Mouse (Mus musculus) layer of hippocampus, adult 11-12 months (tissue): ENCODE measurements around the gene Cnnm4.

Experiments
- DNase-seq: peaks from one replicate; pipeline ENCODE4 v3.0.0; 2022; ENCODE audit warnings: low spot score

Gene Cnnm4

GRCm38 (mm10) chr1:36542925-36543324 lies 71.5 kb downstream of the Cnnm4 start:
- no peak for DNase-seq

DNA sequence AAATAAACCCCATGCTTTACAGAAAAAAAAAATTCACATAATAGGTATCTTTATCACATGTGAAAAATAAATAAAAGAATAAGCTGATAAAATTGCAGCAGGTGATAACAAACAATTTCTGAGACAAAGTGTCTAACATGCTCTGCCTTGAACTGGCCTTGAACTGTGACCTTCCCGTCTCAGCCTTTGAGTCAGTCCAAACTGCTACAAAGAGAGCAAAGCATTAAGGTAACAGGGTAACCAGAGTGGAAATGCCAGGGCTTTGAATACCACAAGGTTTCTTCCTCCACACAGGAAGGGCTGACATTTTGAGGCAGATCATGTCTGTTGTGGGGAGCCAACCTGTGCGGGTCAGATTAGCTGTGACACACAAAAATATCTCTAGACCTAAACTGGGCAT lies 74.0 kb downstream of the Cnnm4 start:
- DNase-seq: no peak

DNA sequence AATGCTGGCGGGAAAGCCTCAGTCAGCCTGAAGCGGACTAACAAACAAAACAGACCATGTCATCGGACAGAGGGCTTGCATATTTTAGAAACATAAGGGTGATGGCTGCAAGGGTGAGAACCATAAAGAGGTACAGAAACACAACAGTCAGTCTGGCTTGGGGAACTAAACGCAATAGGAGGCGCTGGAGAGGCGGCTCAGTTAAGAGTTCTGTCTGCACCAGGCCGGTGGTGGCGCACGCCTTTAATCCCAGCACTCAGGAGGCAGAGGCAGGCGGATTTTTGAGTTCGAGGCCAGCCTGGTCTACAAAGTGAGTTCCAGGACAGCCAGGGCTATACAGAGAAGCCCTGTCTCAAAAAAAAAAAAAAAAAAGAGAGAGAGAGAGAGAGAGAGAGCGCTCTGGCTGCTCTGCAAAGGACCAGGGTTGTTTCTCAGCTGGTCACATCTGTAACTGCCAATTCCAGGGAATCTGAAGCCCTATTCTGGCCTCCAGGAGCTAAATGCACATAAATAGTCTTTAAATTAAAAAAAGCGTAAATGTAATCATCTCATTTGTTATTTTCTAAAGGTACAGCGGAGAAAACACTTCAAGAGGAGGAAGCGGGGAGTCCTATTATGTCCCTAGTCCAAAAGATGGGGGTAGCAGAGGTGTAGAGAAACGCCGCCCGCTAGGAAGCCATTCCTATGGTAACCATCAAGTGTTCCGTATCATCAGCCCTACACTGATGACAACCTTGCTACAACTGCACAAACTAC lies 74.6 kb downstream of the Cnnm4 start:
- DNase-seq: no peak

DNA sequence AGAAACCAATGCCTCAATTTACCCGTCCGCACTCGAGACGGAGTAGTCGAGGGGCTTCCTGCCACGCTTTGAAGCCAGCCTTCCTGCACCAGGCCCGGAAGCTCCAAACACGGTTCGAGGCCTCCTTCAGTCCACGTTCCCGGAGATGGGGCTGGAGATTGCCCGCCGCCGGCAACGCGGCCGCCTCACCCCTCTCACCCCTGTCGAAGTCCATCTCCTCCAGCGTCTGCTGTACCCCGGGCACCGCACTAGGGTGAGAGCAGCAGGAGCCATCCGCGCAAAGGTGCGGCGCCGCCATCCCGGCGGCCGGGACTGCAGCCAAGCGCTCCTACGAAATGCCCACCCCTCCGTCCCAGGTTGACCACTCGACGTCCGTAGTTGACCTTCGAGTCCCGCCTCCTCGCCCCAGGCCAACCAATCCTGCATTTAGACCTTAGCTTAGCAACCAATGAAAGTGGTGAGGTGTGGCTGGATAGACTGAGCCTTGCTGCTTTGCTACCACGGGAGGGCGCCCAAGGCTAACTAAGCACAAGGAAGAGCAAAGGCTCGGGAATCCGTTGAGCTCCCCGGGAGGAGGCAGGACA lies 75.6 kb downstream of the Cnnm4 start, which contains the start of gene Ankrd39:
Gene Ankrd39 (minus strand): TSS at position 558 of the 584 bp plus-strand sequence.
- peak; percentile 98 for DNase-seq

DNA sequence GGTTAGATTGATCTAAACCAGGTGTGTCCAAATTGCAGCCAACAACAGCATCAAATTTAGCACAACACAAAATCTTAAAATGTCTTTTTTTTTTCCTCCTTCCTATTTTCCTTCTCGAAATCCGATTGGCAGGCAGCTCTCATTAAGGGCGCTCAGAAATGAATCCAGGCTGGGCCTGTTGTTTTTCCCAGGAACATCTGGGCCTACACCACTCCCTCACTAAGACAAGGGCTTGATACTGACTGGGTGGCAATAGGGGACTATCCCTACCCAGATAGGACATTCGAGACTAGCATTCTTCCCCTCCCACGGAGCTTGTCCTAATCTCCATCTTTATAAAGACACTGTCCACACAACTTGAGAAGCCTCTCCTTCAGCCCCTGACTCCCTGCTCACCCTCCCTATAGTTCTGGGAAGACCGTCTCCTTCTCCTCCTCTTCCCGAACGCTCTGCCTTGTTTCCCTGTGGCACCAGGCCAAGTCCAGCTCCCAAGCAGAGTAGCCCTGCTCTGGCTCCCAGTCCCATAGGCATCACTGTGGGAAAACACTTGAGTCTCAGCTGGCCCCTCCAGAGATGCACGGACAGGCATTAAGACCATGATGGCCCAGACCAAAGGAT lies 76.7 kb downstream of the Cnnm4 start:
- no peak for DNase-seq

DNA sequence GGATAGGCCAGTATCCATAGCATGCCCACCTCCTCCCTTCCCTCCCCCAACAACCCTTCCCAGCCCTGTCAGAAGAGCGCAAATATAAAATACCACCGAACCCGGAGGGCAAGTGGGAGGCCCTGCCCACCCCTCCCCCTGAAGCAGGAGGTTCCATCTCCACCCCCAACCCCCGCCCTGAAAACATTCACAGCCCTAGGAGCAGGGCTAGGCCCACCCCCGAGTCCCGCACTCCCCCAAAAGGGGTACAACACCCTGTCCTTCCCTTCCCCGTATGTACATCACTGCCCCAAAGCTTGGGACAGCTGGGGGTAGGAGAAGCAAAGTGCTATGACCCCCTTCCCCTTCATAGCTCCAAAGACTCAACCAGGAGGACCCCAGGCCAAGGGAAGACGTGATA lies 77.4 kb downstream of the Cnnm4 start:
- DNase-seq: no peak

DNA sequence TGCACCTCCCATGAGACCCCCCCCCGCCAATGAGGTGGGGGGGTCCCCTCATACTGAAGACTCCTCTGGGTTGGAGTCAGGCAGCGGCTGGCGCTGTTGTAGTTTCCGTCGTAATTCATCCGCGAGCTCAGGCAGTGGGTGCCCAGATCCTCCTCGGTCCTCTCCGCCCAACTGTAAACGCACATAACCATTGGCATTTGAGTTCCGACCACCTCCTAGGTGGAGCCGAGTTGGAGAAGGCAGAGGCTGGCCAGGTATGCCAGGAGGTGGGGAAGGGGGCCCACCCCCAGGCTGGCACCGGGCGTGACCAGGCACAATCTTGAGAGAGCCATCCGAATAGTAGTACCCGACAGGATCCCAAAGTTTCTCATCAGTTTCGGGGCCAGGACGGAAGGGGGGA lies 78.1 kb downstream of the Cnnm4 start:
- DNase-seq: no peak

GRCm38 (mm10) chr1:36550075-36550863 lies 78.8 kb downstream of the Cnnm4 start:
- DNase-seq: no peak

DNA sequence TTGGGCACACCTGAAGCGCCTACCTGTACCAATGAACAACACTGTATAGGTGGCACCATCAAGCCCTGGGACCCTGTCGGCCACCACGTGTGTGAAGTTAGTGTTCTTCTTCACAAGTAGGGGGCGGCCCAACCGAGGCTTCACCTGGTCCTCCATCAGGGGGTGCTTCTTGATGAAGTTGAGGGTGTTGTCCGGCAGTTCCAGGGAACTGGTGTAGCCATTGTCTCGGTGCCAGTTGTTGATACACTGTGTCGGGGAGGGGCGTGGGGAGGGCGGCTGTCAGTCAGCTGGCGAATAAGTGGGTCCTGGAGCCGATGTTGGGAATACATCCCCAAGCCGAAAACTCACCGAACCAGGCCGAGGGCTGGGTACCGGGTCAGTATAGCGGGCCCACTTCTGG lies 80.5 kb downstream of the Cnnm4 start:
- no peak for DNase-seq

DNA sequence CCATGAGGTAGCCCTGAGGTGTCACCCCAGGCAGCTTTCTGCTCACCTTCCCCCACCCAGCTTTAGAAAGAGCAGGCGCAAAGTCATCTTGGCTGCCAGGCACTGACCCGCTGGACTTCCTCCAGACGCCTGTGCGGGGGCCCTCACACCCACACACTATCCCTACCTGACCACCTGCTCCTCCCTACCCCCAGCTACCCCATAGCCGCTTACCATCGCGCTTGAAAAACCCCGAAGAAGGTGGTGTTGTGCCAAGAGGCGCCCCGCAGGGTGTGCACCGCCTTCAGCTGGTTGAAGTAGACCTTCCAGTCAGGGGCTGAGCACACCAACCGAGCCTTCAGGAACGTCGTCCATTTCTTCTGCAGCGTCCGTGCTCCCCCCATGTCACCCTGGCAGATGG lies 81.1 kb downstream of the Cnnm4 start:
- no peak for DNase-seq

- no peak for DNase-seq
Observed at GRCm38 (mm10) chr1:36554633-36555399, 83.4 kb downstream of the Cnnm4 start.

- no peak for DNase-seq
Observed at GRCm38 (mm10) chr1:36555798-36556395, 84.5 kb downstream of the Cnnm4 start.

GRCm38 (mm10) chr1:36556553-36557456 lies 85.4 kb downstream of the Cnnm4 start:
- peak; percentile 93 for DNase-seq

GRCm38 (mm10) chr1:36557457-36558011 lies 86.1 kb downstream of the Cnnm4 start:
- DNase-seq: peak; percentile 71
